Mouse (Mus musculus) liver, adult 2 months (tissue): ENCODE measurements around the gene Kcnd3.

Experiments
- CTCF ChIP-seq: fragments of 200-500 bp; IDR thresholded peaks from 2 replicates; pipeline ENCODE4 v1.5.1; 2011; ENCODE audit warnings: low read depth, low read length, control low read depth
- POLR2A ChIP-seq: fragments of 200-500 bp; IDR thresholded peaks from 2 replicates; pipeline ENCODE4 v1.6.1; 2011; ENCODE audit warnings: low read length, control low read depth; ENCODE audit not compliant: insufficient read depth; ENCODE audit errors: extremely low read depth

- TF ChIP-seq CTCF, result no peak
- TF ChIP-seq POLR2A, result no peak
These were observed 121.0 kb downstream of the Kcnd3 start for GRCm38 (mm10) chr3:105573156-105573555.
